Mouse (Mus musculus) heart, embryonic 13.5 days (tissue): ENCODE data around the gene Nprl3. TPM values are rescaled to one million over a fixed set of nuclear protein-coding genes. Genes with fewer than 3 reads are reported as not detected.

Experiments
- ATAC-seq: fragments of 200-750 bp; cut with Nextera tagmentation; 2 replicates; pipeline ENCODE4 v1.8.0; 2017; ENCODE audit warnings: moderate TSS enrichment; ENCODE audit not compliant: insufficient number of reproducible peaks, low FRiP score, low TSS enrichment; ENCODE audit errors: extremely low read depth
- H3K27ac ChIP-seq: fragments of 300-500 bp; sonication (generic); replicated peaks from 2 replicates; pipeline ENCODE4 v1.5.1; 2015; ENCODE audit warnings: moderate library complexity, mild to moderate bottlenecking, inconsistent platforms
- H3K27me3 ChIP-seq: fragments of 300-500 bp; sonication (generic); replicated peaks from 2 replicates; pipeline ENCODE4 v1.6.1; 2015; ENCODE audit warnings: mild to moderate bottlenecking, inconsistent platforms
- H3K36me3 ChIP-seq: fragments of 300-500 bp; sonication (generic); 2 replicates; pipeline ENCODE4 v1.6.1; 2015; ENCODE audit warnings: mild to moderate bottlenecking, inconsistent platforms
- H3K4me1 ChIP-seq: fragments of 300-500 bp; sonication (generic); 2 replicates; pipeline ENCODE4 v1.6.1; 2015; ENCODE audit warnings: inconsistent platforms
- H3K4me2 ChIP-seq: fragments of 300-500 bp; sonication (generic); 2 replicates; pipeline ENCODE4 v1.6.1; 2015; ENCODE audit warnings: inconsistent platforms, mild to moderate bottlenecking, moderate library complexity
- H3K4me3 ChIP-seq: fragments of 300-500 bp; sonication (generic); 2 replicates; pipeline ENCODE4 v1.5.1; 2015; ENCODE audit warnings: moderate library complexity, mild to moderate bottlenecking, inconsistent platforms
- H3K9ac ChIP-seq: fragments of 300-500 bp; sonication (generic); 2 replicates; pipeline ENCODE4 v1.6.1; 2015; ENCODE audit warnings: inconsistent platforms, mild to moderate bottlenecking, moderate library complexity
- H3K9me3 ChIP-seq: fragments of 300-500 bp; sonication (generic); 2 replicates; pipeline ENCODE4 v1.6.1; 2016; ENCODE audit warnings: inconsistent platforms
- WGBS: fragments of 180-500 bp; shearing (Covaris S2); methylation state at CpG from one replicate; pipeline ENCODE4 v1.1.7; 2015; ENCODE audit warnings: mixed read lengths; 5-methylcytosine and 5-hydroxymethylcytosine counted together
- polyA plus RNA-seq: library from polyadenylated mRNA; unstranded; fragments of >200 nt; fragmentation: Nextera tagmentation; extraction: Ambion mirVana; gene quantifications from 2 replicates; pipeline ENCODE4 v1.2.1, GENCODE M21; 2015

Nprl3 gene
- polyA plus RNA-seq, 1 experiment from 2014 or later = 34.9 TPM

DNA sequence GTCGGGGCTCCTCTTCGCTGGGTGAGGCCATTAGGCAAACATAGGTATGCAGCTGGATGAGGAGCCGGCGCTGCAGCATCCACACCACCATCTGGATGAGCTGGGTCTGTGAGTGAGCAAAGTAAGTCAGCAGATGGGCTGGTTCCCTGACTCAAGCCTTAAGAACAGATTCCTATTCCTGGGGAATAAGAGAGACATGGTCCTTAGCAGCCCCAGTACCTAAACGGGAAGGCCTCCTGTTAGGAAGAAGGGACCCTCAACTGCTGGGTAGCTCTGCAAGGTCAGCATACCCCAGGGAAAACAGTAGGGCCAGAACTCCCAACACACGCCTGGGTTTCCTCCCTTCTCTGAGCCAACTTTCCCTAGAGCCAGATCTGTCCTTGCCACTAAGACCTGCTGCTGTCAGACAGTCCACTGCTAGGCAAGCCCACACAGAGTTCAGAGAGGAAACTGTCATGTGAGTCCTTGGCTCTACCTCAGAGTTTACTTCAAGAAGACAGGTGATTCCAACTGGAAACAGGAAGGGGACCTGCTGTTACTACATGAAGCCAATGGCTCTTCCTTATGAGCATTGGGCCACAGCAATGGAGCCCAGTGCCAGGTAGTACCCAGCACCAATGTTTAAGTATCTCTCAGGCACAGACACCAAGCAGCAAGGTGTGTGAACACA is 32.6 kb downstream of the Nprl3 start:
- Histone ChIP-seq H3K4me2 (no peak overlapping the region), H3K36me3 (peaks cover 82% of the 10 kb centered on the region), H3K27me3 (no peaks in the 10 kb centered on the region), H3K4me3 (no peak overlapping the region), H3K9me3 (no peaks in the 10 kb centered on the region), H3K4me1 (peaks cover 36% of the 10 kb centered on the region), H3K27ac (peak overlapping the region; percentile 51), H3K9ac (0 out of 2 replicates have a peak overlapping the region, but pooled peaks have one; percentile 52)
- ATAC-seq = no peak
- 88% methylated on average over 6 of the region's 6 CpGs for WGBS

DNA sequence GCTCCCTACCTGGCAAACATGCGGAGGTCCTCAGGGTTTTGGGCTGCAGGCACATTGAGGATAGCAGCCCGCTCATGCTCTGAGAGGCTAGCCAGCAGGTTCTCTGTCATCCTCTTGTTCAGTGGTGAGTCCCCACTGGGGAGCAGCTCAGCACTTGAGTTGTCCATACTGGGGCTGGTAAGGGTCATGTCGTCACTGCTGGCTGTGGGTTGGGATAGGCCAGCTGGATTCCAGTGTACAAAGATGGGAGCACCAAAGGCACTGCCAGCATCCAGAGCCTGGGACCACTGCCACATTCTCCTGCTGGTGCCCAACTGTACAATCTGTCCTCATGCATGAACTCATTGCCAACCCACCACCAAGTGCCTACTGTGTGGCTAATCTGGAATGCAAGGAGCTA is 33.6 kb downstream of the Nprl3 start:
- H3K4me1 ChIP-seq = peaks cover 36% of the 10 kb centered on the region
- no peak for ATAC-seq
- H3K4me3 ChIP-seq = no peak overlapping the region
- H3K27me3 ChIP-seq = no peaks in the 10 kb centered on the region
- H3K27ac ChIP-seq = no peak overlapping the region
- H3K9me3 ChIP-seq = no peaks in the 10 kb centered on the region
- peaks cover 82% of the 10 kb centered on the region for H3K36me3 ChIP-seq
- 85% methylated on average over 3 of the region's 3 CpGs for WGBS
- no peak overlapping the region for H3K4me2 ChIP-seq
- no peak overlapping the region for H3K9ac ChIP-seq

DNA sequence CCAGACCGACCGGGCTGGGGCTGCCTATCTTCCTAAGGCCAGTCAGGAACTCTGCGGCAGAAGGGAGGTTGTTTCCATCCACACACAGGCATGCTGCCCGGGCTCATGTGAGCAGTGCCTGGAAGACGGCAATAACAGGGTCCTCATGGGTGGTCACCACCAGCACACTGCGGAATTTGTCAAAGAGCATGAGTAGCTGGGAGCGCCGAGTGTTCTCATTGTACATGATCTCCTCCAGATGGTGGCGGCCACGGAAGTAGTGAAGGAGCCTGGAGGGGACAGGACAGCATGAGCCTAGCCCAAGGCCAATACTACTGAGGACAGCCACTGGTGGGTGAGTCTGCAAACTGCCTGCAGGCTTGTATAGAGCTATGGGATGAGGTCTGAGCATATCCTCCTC is 34.7 kb downstream of the Nprl3 start:
- no peak for ATAC-seq
- peaks cover 32% of the 10 kb centered on the region for H3K4me1 ChIP-seq
- H3K4me3 ChIP-seq = no peak overlapping the region
- no peak overlapping the region for H3K27ac ChIP-seq
- H3K4me2 ChIP-seq = no peak overlapping the region
- no peaks in the 10 kb centered on the region for H3K9me3 ChIP-seq
- peaks cover 87% of the 10 kb centered on the region for H3K36me3 ChIP-seq
- 76% methylated on average over 10 of the region's 10 CpGs for WGBS
- H3K27me3 ChIP-seq = no peaks in the 10 kb centered on the region
- no peak overlapping the region for H3K9ac ChIP-seq

DNA sequence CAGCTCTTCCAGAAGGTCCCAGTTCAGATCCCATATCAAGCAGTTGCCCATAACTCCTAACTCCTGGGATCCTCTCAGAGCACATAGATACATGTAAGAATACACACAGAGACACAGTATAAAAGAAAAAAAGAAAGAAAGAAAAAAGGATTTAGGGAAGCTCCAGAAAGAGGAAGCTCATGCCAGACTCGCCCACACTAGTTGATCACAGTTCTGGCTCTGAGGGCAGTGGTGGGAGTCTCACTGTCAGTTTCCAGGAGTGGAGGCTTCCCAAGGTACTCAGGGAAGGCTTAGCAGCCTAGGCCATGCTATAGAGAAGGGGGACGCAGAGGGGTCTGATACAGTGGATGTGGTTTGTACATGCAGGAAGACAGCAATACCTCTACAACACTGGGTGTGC is 36.4 kb downstream of the Nprl3 start:
- WGBS = 92% methylated on average over 2 of the region's 2 CpGs
- Histone ChIP-seq H3K27ac (no peak overlapping the region), H3K4me1 (peaks cover 32% of the 10 kb centered on the region), H3K27me3 (no peaks in the 10 kb centered on the region), H3K36me3 (peaks cover 72% of the 10 kb centered on the region), H3K9me3 (no peaks in the 10 kb centered on the region), H3K9ac (no peak overlapping the region), H3K4me2 (no peak overlapping the region), H3K4me3 (no peak overlapping the region)
- no peak for ATAC-seq

DNA sequence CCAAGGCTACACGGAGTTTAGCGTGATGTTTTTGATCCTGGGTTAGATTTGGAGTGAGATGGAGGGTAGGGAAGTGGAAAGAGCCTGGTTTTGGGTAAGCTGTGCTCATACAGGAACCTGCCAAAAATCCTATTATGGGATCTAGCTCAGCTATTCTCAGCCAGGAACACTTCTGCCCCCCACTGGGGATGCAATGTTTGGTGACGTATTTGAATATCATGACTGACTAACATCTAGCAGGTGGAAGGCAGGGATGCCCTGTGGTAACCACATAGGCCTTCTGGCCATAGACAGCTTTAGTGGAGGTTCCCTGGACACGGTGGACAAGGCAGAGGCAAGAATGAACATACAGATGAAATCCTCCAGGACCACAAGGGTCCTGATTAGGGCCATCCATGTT is 37.3 kb downstream of the Nprl3 start:
- Histone ChIP-seq H3K27me3 (no peaks in the 10 kb centered on the region), H3K27ac (no peak overlapping the region), H3K9me3 (no peaks in the 10 kb centered on the region), H3K9ac (no peak overlapping the region), H3K4me1 (peaks cover 32% of the 10 kb centered on the region), H3K4me2 (no peak overlapping the region), H3K4me3 (no peak overlapping the region), H3K36me3 (peaks cover 71% of the 10 kb centered on the region)
- WGBS = 82% methylated on average over 4 of the region's 4 CpGs
- no peak for ATAC-seq

DNA sequence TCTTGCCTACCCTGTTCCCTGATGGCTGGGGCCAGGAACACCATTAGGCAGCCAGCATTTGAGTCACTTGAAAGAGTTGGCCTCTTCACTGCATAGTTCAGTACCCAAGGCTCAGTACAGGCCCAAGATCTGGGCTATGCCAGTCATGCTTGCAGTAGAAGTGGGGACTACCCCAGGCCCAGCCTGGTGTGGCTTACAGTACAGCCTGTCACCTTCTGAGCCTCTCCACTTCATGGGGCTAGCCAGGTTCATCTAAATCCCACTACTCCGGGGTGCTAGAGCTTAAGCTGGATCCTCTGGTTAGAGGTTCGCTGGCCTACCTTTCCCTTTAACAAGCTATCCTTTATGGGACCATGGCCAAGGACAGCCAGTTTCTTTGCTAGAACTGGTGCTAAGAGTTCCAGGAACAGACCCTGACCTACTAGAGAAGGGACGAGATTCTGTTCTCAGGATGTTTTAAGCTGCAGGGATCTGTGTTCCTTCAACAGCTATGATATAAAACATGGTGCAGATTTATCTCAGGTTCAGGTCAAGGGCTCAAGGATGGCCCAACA is 39.1 kb downstream of the Nprl3 start:
- no peak overlapping the region for H3K4me2 ChIP-seq
- H3K9ac ChIP-seq = no peak overlapping the region
- peaks cover 53% of the 10 kb centered on the region for H3K36me3 ChIP-seq
- H3K27me3 ChIP-seq = no peaks in the 10 kb centered on the region
- ATAC-seq = no peak
- H3K4me3 ChIP-seq = no peak overlapping the region
- H3K9me3 ChIP-seq = no peaks in the 10 kb centered on the region
- 76% methylated on average over 3 of the region's 3 CpGs for WGBS
- H3K4me1 ChIP-seq = peaks cover 43% of the 10 kb centered on the region
- H3K27ac ChIP-seq = no peak overlapping the region

DNA sequence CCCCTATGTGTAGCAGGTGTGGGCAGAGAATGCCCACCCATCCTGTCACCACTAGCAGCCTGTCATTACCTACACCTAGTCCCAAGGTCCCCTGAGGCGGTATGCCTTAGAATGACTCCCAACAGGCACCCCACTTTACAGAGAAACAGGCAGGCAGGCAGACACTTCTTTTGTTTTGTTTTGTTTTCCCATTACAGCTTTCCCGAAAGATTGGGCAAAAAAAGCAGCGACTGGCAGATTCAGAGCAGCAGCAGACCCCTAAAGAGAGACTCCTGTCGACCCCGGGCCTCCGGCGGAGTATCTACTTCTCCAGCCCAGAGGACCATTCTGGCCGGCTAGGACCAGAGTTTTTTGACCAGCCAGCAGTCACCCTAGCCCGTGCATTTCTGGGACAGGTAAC is 40.0 kb downstream of the Nprl3 start:
- no peak for ATAC-seq

DNA sequence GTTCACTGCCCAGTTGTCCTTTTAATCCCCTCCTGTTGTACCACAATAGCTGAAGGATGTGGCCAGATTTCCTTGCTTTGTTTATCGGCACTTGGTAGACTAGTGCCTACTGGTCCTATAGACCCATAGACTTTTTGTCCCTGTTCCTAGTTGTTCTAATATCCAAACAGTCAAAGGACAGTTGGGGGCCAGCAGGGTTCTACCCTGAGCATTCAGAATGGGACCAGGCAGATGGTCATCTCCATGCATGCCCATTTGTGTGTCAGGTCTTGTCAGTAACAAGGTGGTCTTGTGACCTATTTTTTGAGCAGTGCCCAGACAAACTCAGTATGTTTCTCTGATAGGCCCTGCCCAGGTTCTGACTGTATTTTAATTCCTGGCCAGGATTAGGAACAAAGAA is 40.5 kb downstream of the Nprl3 start:
- Histone ChIP-seq H3K9me3 (no peaks in the 10 kb centered on the region), H3K4me2 (peak overlapping the region; percentile 82)

More for the DNA sequence above, 40.0 kb downstream of the Nprl3 start:
- Histone ChIP-seq H3K27me3 (no peaks in the 10 kb centered on the region), H3K9me3 (no peaks in the 10 kb centered on the region), H3K27ac (no peak overlapping the region), H3K36me3 (peaks cover 45% of the 10 kb centered on the region), H3K9ac (peak overlapping the region; percentile 90; the same call in 1 of the 2 replicates), H3K4me2 (peak overlapping the region; percentile 82), H3K4me3 (no peak overlapping the region), H3K4me1 (peaks cover 51% of the 10 kb centered on the region)
- 86% methylated on average over 9 of the region's 9 CpGs for WGBS

DNA sequence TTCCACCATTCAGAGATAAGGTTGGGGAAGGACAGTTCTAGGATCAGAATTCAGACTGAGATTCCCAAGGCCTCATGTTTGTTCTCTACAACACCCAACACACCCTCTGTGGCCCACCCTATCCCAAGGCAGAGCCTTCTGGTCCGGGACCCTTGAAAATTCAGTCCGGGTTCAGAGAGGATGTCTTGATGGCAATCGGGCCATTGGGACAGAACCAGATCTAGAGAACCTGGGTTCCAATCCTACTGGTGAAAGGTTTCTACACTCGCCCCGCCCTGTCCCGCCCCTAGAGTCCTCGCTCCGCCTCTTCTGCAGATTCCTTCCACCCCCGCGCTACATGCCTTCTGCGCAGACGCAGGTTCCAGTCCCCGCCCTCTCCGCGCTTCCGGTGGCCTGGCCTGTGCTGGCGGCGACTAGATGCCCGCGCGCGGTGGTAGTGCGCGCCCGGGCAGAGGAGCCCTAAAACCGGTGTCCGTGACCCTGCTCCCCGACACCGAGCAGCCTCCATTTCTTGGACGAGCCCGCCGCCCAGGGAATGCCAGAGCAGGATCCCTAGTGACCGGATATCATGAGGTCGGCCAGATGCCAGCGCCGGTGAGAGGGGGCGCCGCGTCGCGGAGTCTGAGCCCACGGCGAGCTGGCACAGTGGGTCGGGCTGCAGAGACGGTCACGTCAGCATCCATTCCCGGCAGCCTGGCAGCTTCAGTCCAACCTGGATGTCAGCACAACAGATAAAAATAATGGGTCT is 41.2 kb downstream of the Nprl3 start, which contains the start of gene Mpg:
Gene Mpg, plus strand, starts transcription at position 382 of the 748 bp plus-strand sequence.
- 2% methylated on average over 47 of the region's 47 CpGs for WGBS
- peak; percentile 14; the same call in 1 of the 2 replicates for ATAC-seq
- Histone ChIP-seq H3K9me3 (no peaks in the 10 kb centered on the region), H3K36me3 (peaks cover 32% of the 10 kb centered on the region), H3K4me3 (peak within 1 kb of the TSS; percentile 83), H3K4me2 (peak within 1 kb of the TSS; percentile 82), H3K9ac (peak within 1 kb of the TSS; percentile 90), H3K27me3 (no peaks in the 10 kb centered on the region), H3K4me1 (peaks cover 56% of the 10 kb centered on the region), H3K27ac (peak within 1 kb of the TSS; percentile 88)

More for the DNA sequence above, 40.5 kb downstream of the Nprl3 start:
- WGBS = 55% methylated on average over 1 of the region's 1 CpGs
- Histone ChIP-seq H3K27me3 (no peaks in the 10 kb centered on the region), H3K9ac (peak overlapping the region; percentile 90), H3K36me3 (peaks cover 40% of the 10 kb centered on the region), H3K27ac (peak overlapping the region; percentile 88), H3K4me1 (peaks cover 56% of the 10 kb centered on the region), H3K4me3 (peak overlapping the region; percentile 83)
- ATAC-seq = no peak

DNA sequence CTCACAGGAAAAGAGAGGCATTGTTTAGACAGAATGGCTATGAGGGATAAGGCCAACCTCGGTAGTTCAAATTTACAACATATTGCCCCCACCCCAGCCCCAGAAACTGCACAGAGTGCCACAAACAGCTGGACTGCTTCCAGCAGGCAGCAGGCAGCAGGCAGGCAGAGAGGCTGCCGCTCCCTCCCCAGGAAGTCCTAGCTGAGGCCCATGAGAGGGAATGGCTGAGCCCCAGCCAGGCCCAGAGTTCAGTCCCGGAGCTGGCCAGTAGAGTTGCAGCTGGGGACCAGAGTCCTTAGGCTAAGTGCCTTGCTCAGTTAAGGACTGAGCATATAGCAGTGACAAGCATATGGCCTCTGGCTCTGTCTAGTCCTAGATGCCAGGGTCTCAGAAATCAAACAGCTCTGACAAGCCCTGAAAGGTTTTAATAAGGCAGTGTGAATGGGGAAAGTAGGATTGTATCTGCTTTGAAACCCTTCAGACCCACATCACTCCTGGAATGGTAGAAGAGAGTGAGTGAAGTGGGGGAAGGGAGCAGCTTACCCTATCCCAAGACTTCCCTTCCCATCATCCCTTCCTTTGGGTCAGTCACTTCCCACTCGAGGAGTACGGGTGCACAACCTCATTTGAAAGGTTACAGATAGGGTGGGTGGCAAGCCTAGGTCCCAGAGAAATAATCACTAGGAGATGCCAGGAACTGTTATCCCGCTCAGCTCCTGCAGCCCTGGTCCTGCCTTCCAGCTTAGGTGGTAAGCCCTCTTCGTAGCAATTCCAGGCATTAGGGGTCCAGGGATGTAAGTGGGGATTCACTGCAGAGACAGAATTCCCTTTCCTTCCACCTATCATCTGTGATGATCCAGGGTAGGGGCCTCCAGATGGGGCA is 42.0 kb downstream of the Nprl3 start:
- Histone ChIP-seq H3K4me3 (peak overlapping the region; percentile 83; the same call in 1 of the 2 replicates), H3K4me2 (peak overlapping the region; percentile 82), H3K27ac (peak overlapping the region; percentile 88), H3K9ac (peak overlapping the region; percentile 58), H3K4me1 (peaks cover 63% of the 10 kb centered on the region), H3K27me3 (no peaks in the 10 kb centered on the region), H3K36me3 (peaks cover 24% of the 10 kb centered on the region), H3K9me3 (no peaks in the 10 kb centered on the region)
- ATAC-seq = no peak
- 49% methylated on average over 7 of the region's 7 CpGs for WGBS
